Mouse (Mus musculus) kidney, adult 2 months (tissue): ENCODE results near the gene Plekhm3. TPM values are rescaled to one million over a fixed set of nuclear protein-coding genes. Genes with fewer than 3 reads are reported as not detected.

ENCODE experiments used
- DNase-seq: peaks from one replicate; pipeline ENCODE4 v3.0.0; 2021
- H3K27ac ChIP-seq: fragments of 200-500 bp; 2 replicates; pipeline ENCODE4 v1.5.1; 2012; ENCODE audit warnings: low read depth, low read length, control low read depth, inconsistent platforms; ENCODE audit not compliant: insufficient read depth
- H3K27me3 ChIP-seq: fragments of 200-500 bp; replicated peaks from 2 replicates; pipeline ENCODE4 v1.6.1; 2012; ENCODE audit warnings: mild to moderate bottlenecking, moderate library complexity, low read length, inconsistent platforms; ENCODE audit not compliant: control insufficient read depth, insufficient read depth
- H3K36me3 ChIP-seq: fragments of 200-500 bp; 2 replicates; pipeline ENCODE4 v1.6.1; 2012; ENCODE audit warnings: mild to moderate bottlenecking, moderate library complexity, low read length, inconsistent platforms; ENCODE audit not compliant: control insufficient read depth, insufficient read depth
- H3K4me1 ChIP-seq: fragments of 200-500 bp; 2 replicates; pipeline ENCODE4 v1.6.1; 2011; ENCODE audit warnings: low read length; ENCODE audit not compliant: control insufficient read depth, insufficient read depth
- H3K4me3 ChIP-seq: fragments of 200-500 bp; 2 replicates; pipeline ENCODE4 v1.5.1; 2011; ENCODE audit warnings: mild to moderate bottlenecking, low read depth, low read length, control low read depth; ENCODE audit not compliant: insufficient read depth
- CTCF ChIP-seq: fragments of 200-500 bp; conservative IDR thresholded peaks from 2 replicates; pipeline ENCODE4 v1.5.1; 2011; ENCODE audit warnings: low read depth, mild to moderate bottlenecking, control low read depth, low read length, moderate library complexity, mixed read lengths; ENCODE audit not compliant: insufficient read depth, insufficient read length
- POLR2A ChIP-seq: fragments of 200-500 bp; IDR thresholded peaks from one replicate; pipeline ENCODE4 v1.6.1; 2011; ENCODE audit warnings: low read depth, low read length, control low read depth
- WGBS: fragments of 180-500 bp; shearing (Covaris S2); methylation state at CpG from one replicate; pipeline ENCODE4 v1.1.7; 2018; 5-methylcytosine and 5-hydroxymethylcytosine counted together
- polyA plus RNA-seq: library from polyadenylated mRNA; depleted of rRNA; stranded (reverse); fragments of >200 nt; gene quantifications from 2 replicates; pipeline ENCODE4 v1.2.3, GENCODE M21; 2012

Gene Plekhm3
- polyA plus RNA-seq, 1 experiment, result 3.3 TPM

GRCm38 (mm10) chr1:64946106-64946505, 10.5 kb downstream of the Plekhm3 start:
- WGBS, result 48% methylated on average over 4 of the region's 4 CpGs

GRCm38 (mm10) chr1:64945214-64945785, 11.3 kb downstream of the Plekhm3 start:
- Histone ChIP-seq H3K27ac (no peak overlapping the region), H3K27me3 (no peaks in the 10 kb centered on the region), H3K4me1 (no peaks in the 10 kb centered on the region), H3K36me3 (no peaks in the 10 kb centered on the region), H3K4me3 (no peak overlapping the region)
- 78% methylated on average over 9 of the region's 9 CpGs for WGBS
- no peak for DNase-seq
- TF ChIP-seq POLR2A (no peak), CTCF (no peak)

More at GRCm38 (mm10) chr1:64946106-64946505, 10.5 kb downstream of the Plekhm3 start:
- Histone ChIP-seq H3K4me3 (no peak overlapping the region), H3K36me3 (no peaks in the 10 kb centered on the region), H3K27me3 (no peaks in the 10 kb centered on the region), H3K4me1 (no peaks in the 10 kb centered on the region), H3K27ac (no peak overlapping the region)
- DNase-seq, result peak; percentile 7
- TF ChIP-seq POLR2A (no peak), CTCF (no peak)

DNA sequence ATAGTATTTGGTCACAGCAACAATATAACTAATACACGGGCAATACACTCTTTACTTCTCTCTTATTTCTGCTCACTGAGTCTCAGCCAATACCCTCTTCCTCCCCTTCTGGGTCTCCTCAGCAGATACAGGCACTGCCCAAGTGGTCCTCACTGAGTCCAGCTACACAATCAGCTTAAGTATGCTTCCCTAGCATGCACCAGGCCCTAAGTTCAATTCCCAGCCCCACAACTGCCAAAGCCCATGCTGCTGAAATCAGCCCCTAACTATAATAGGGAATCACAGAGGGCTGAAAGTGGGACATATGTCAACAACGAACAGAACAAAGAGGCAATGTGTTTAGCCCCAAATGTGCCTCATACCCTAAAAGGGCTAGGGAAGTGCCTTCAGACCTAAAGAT, 11.9 kb downstream of the Plekhm3 start:
- 88% methylated on average over 2 of the region's 2 CpGs for WGBS

GRCm38 (mm10) chr1:64942006-64942755, 14.4 kb downstream of the Plekhm3 start:
- Histone ChIP-seq H3K4me3 (no peak overlapping the region), H3K4me1 (no peaks in the 10 kb centered on the region), H3K27me3 (no peaks in the 10 kb centered on the region), H3K27ac (no peak overlapping the region), H3K36me3 (no peaks in the 10 kb centered on the region)
- WGBS, result 56% methylated on average over 4 of the region's 4 CpGs
- TF ChIP-seq CTCF (no peak), POLR2A (no peak)
- no peak for DNase-seq

More for the DNA sequence above, 11.9 kb downstream of the Plekhm3 start:
- H3K27ac ChIP-seq, result no peak overlapping the region
- H3K36me3 ChIP-seq, result no peaks in the 10 kb centered on the region
- H3K27me3 ChIP-seq, result no peaks in the 10 kb centered on the region
- no peak for DNase-seq
- no peak overlapping the region for H3K4me3 ChIP-seq
- no peak for TF ChIP-seq CTCF
- TF ChIP-seq POLR2A, result no peak
- H3K4me1 ChIP-seq, result no peaks in the 10 kb centered on the region

DNA sequence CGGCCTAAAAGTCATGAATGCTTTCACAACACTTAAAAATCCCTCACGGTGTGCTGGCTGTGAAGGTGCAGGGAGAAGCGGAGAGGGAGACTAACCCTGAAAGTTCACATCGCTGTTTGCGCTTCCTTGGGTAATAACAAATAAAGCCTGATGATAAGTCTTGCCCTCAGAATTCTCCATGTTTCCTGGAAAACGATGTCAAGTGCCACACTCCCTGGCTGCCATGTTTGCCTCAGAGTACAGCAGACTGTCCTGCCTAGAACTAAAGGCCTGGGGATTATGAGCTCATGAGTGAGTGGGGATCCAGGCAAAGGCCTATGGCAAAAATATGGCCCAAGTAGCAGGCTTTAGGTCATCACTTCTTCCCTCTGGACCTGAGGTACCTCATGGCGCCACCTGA, 17.7 kb downstream of the Plekhm3 start:
- 95% methylated on average over 7 of the region's 7 CpGs for WGBS
- Histone ChIP-seq H3K4me3 (no peak overlapping the region), H3K36me3 (no peaks in the 10 kb centered on the region), H3K27me3 (no peaks in the 10 kb centered on the region), H3K4me1 (no peaks in the 10 kb centered on the region), H3K27ac (no peak overlapping the region)
- no peak for DNase-seq
- no peak for TF ChIP-seq CTCF
- TF ChIP-seq POLR2A, result no peak

DNA sequence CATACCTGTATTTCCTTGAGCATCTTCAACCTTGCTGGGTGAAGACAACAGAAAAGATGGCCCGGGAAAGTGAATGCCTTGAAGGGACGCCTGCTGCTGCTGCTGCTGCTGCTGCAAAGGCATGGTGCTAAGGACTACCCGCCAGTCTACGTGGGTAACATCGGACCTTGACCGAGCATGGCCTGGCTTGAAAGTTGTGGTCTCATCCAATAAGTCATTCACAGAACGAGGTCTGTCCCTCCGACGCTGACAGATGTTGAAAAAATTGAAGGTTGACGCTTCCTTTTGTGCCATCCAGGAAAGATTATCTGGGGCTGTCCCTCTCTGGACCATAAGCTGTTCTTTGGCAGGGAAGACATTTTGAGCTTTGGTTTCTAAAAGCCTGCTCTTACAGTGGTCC, 18.9 kb downstream of the Plekhm3 start:
- Histone ChIP-seq H3K27ac (no peak overlapping the region), H3K4me3 (no peak overlapping the region), H3K27me3 (no peaks in the 10 kb centered on the region), H3K36me3 (no peaks in the 10 kb centered on the region), H3K4me1 (no peaks in the 10 kb centered on the region)
- 92% methylated on average over 10 of the region's 10 CpGs for WGBS
- TF ChIP-seq CTCF, result no peak
- no peak for TF ChIP-seq POLR2A
- no peak for DNase-seq

GRCm38 (mm10) chr1:64932921-64933320, 23.7 kb downstream of the Plekhm3 start:
- Histone ChIP-seq H3K27ac (no peak overlapping the region), H3K36me3 (no peaks in the 10 kb centered on the region), H3K4me3 (no peak overlapping the region), H3K27me3 (no peaks in the 10 kb centered on the region), H3K4me1 (no peaks in the 10 kb centered on the region)
- TF ChIP-seq POLR2A (no peak), CTCF (no peak)
- WGBS, result 95% methylated on average over 1 of the region's 1 CpGs
- no peak for DNase-seq
